Mouse (Mus musculus) heart, adult 2 months (tissue): ENCODE data around the gene Psmb11. TPM values are rescaled to one million over a fixed set of nuclear protein-coding genes. Genes with fewer than 3 reads are reported as not detected.
A peak's percentile ranks its signal among the peaks of the same experiment; 100 is the strongest.

ENCODE experiments used
- DNase-seq, 2 experiments: peaks; one replicate each; pipeline ENCODE4 v3.0.0; 2021
- H3K27ac ChIP-seq: fragments of 200-600 bp; 2 replicates; pipeline ENCODE4 v1.8.1; 2022
- H3K27me3 ChIP-seq: fragments of 200-500 bp; 2 replicates; pipeline ENCODE4 v1.6.1; 2012; ENCODE audit warnings: mild to moderate bottlenecking, low read length, inconsistent platforms, mixed read lengths; ENCODE audit not compliant: control insufficient read depth, insufficient read depth
- H3K36me3 ChIP-seq: fragments of 200-500 bp; 2 replicates; pipeline ENCODE4 v1.6.1; 2012; ENCODE audit warnings: low read length, inconsistent platforms; ENCODE audit not compliant: control insufficient read depth, insufficient read depth
- H3K4me1 ChIP-seq: fragments of 200-500 bp; 2 replicates; pipeline ENCODE4 v1.6.1; 2011; ENCODE audit warnings: low read length; ENCODE audit not compliant: control insufficient read depth, insufficient read depth
- H3K4me3 ChIP-seq: fragments of 200-600 bp; 2 replicates; pipeline ENCODE4 v1.8.1; 2022
- H3K79me2 ChIP-seq: fragments of 200-500 bp; replicated peaks from 2 replicates; pipeline ENCODE4 v1.6.1; 2012; ENCODE audit warnings: mild to moderate bottlenecking, inconsistent platforms, low read length, moderate library complexity, mixed read lengths; ENCODE audit not compliant: control insufficient read depth, insufficient read depth
- H3K9ac ChIP-seq: fragments of 200-500 bp; 2 replicates; pipeline ENCODE4 v1.6.1; 2012; ENCODE audit warnings: low read depth, mild to moderate bottlenecking, control low read depth, inconsistent platforms, low read length, mixed read lengths
- CTCF ChIP-seq: fragments of 200-600 bp; IDR thresholded peaks from 2 replicates; pipeline ENCODE4 v1.8.1; 2022; ENCODE audit warnings: antibody characterized with exemption, mild to moderate bottlenecking, moderate library complexity
- EP300 ChIP-seq: fragments of 200-500 bp; IDR thresholded peaks from 2 replicates; pipeline ENCODE4 v1.6.1; 2011; ENCODE audit warnings: low read depth, low read length, control low read depth; ENCODE audit not compliant: insufficient read depth
- POLR2A ChIP-seq: fragments of 200-500 bp; IDR thresholded peaks from 2 replicates; pipeline ENCODE4 v1.6.1; 2011; ENCODE audit warnings: mild to moderate bottlenecking, low read depth, low read length, control low read depth; ENCODE audit not compliant: insufficient read depth
- WGBS: fragments of 180-500 bp; shearing (Covaris S2); methylation state at CpG from one replicate; pipeline ENCODE4 v1.1.7; 2018; 5-methylcytosine and 5-hydroxymethylcytosine counted together
- intact Hi-C: fragments of 180-260 bp; cut with DNase I; formaldehyde crosslinking; loops from one replicate; pipeline ENCODE4 v1.15.1; 2025
- polyA plus RNA-seq: library from polyadenylated mRNA; depleted of rRNA; stranded (reverse); fragments of >200 nt; gene quantifications from 2 replicates; pipeline ENCODE4 v1.2.3, GENCODE M21; 2012
- total RNA-seq, 2 experiments: library from RNA; stranded (reverse); gene quantifications; 2 replicates each; pipeline ENCODE4 v1.2.3; 2021

The Psmb11 gene
- total and polyA plus RNA-seq, 3 experiments = not detected

GRCm38 (mm10) chr14:54644294-54644693, 23.1 kb downstream of the Psmb11 start:
- Histone ChIP-seq H3K36me3 (no peaks in the 10 kb centered on the region; the same call in 1 of the 2 replicates), H3K9ac (no peak overlapping the region), H3K79me2 (no peaks in the 10 kb centered on the region), H3K27ac (no peak overlapping the region), H3K4me3 (no peak overlapping the region), H3K27me3 (no peaks in the 10 kb centered on the region), H3K4me1 (no peaks in the 10 kb centered on the region)
- intact Hi-C loops = loop anchor here (5.0 kb wide), 1 partner anchor 117 kb away; no protein-coding TSS in a partner anchor
- WGBS = 73% methylated on average over 9 of the region's 9 CpGs
- no peak for TF ChIP-seq CTCF
- TF ChIP-seq EP300 = no peak
- no peak for TF ChIP-seq POLR2A
- DNase-seq = no peak

- Histone ChIP-seq H3K9ac (no peak overlapping the region), H3K4me3 (no peak overlapping the region), H3K4me1 (no peaks in the 10 kb centered on the region), H3K27me3 (no peaks in the 10 kb centered on the region), H3K79me2 (no peaks in the 10 kb centered on the region; the same call in 1 of the 2 replicates), H3K36me3 (no peaks in the 10 kb centered on the region; the same call in none of the 2 replicates), H3K27ac (no peak overlapping the region)
- no peak for DNase-seq
- 91% methylated on average over 17 of the region's 17 CpGs for WGBS
- TF ChIP-seq POLR2A (no peak), EP300 (no peak), CTCF (no peak)
- intact Hi-C loops = no loop called here
Observed at GRCm38 (mm10) chr14:54646455-54646854, 25.2 kb downstream of the Psmb11 start.

GRCm38 (mm10) chr14:54646898-54647636, 25.8 kb downstream of the Psmb11 start:
- Histone ChIP-seq H3K4me3 (no peak overlapping the region), H3K4me1 (no peaks in the 10 kb centered on the region), H3K27me3 (no peaks in the 10 kb centered on the region), H3K36me3 (no peaks in the 10 kb centered on the region; the same call in none of the 2 replicates), H3K9ac (no peak overlapping the region), H3K27ac (no peak overlapping the region), H3K79me2 (no peaks in the 10 kb centered on the region; the same call in 1 of the 2 replicates)
- no peak for TF ChIP-seq EP300
- no peak for TF ChIP-seq POLR2A
- TF ChIP-seq CTCF = peak; percentile 71
- intact Hi-C loops = no loop called here
- DNase-seq = no peak
- WGBS = 89% methylated on average over 8 of the region's 8 CpGs

- H3K79me2 ChIP-seq = no peaks in the 10 kb centered on the region; the same call in 1 of the 2 replicates
- intact Hi-C loops = no loop called here
- H3K4me3 ChIP-seq = no peak overlapping the region
- TF ChIP-seq CTCF (no peak), POLR2A (no peak), EP300 (no peak)
- no peak for DNase-seq
- no peaks in the 10 kb centered on the region; the same call in 1 of the 2 replicates for H3K4me1 ChIP-seq
- 65% methylated on average over 4 of the region's 4 CpGs for WGBS
- H3K27ac ChIP-seq = no peak overlapping the region
- no peaks in the 10 kb centered on the region; the same call in none of the 2 replicates for H3K36me3 ChIP-seq
- H3K27me3 ChIP-seq = no peaks in the 10 kb centered on the region
- H3K9ac ChIP-seq = no peak overlapping the region
Observed at GRCm38 (mm10) chr14:54647900-54648299, 26.7 kb downstream of the Psmb11 start.

- intact Hi-C loops = loop anchor here (2.0 to 5.0 kb wide), 2 partner anchors 36 to 50 kb away; partner anchors contain the start of genes 1700123O20Rik and Acin1
- no peak overlapping the region for H3K4me3 ChIP-seq
Observed at GRCm38 (mm10) chr14:54650621-54651454, 29.6 kb downstream of the Psmb11 start.

More at GRCm38 (mm10) chr14:54650621-54651454, 29.6 kb downstream of the Psmb11 start:
- H3K4me1 ChIP-seq = peaks cover 6% of the 10 kb centered on the region
- peak; percentile 79 to 81 for DNase-seq
- no peak overlapping the region for H3K27ac ChIP-seq
- no peak overlapping the region for H3K9ac ChIP-seq
- TF ChIP-seq EP300 (peak; percentile 82; the same call in 1 of the 2 replicates), CTCF (peak; percentile 95), POLR2A (no peak)
- no peaks in the 10 kb centered on the region; the same call in 1 of the 2 replicates for H3K79me2 ChIP-seq
- H3K36me3 ChIP-seq = no peaks in the 10 kb centered on the region; the same call in none of the 2 replicates
- 60% methylated on average over 23 of the region's 23 CpGs for WGBS
- H3K27me3 ChIP-seq = no peaks in the 10 kb centered on the region
